Mouse (Mus musculus): ENCODE measurements around the gene Yju2. TPM values are rescaled to one million over a fixed set of nuclear protein-coding genes. Genes with fewer than 3 reads are reported as not detected.

Gene Yju2
- polyA plus RNA-seq, 1 experiment = 7.2 TPM

DNA sequence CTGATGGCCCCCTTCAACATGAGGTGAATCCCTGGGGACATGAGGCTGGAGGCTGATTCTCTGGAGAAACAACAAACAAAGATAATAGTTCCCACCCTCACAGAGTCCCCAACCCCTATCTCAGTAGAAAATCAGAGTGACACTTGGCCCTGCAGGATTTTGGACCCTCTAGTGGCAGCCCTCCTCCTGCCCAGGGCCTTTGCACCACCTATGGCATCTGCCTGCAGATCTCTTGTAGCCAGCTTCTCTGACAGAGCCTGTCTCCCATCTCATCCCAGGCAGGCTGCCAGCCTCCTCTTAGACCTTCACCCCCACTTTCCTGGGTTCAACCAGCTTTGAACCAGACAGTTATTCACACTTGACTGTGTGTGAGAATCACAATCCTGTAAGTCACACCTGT is 1.9 kb downstream of the Yju2 start:
- H3K27me3 ChIP-seq (replicated peaks; ENCODE audit: control insufficient read depth, insufficient read depth, low read length) = no peaks in the 10 kb centered on the region
- TF ChIP-seq POLR2A (IDR thresholded peaks at IDR 0.05; ENCODE audit: low read depth, low read length) = no peak
- no peak for TF ChIP-seq CTCF (conservative IDR thresholded peaks at IDR 0.05; ENCODE audit: insufficient read depth, insufficient read length, low read depth, low read length)
- H3K4me1 ChIP-seq (ENCODE audit: control insufficient read depth, insufficient read depth, low read length) = peaks cover 10% of the 10 kb centered on the region; the same call in 1 of the 2 replicates
- no peak overlapping the region for H3K27ac ChIP-seq (ENCODE audit: insufficient read depth, low read depth, low read length)
- no peak overlapping the region for H3K4me3 ChIP-seq (ENCODE audit: insufficient read depth, low read depth, low read length)
- DNase-seq = no peak
- H3K36me3 ChIP-seq (ENCODE audit: control insufficient read depth, insufficient read depth, low read length) = no peaks in the 10 kb centered on the region

DNA sequence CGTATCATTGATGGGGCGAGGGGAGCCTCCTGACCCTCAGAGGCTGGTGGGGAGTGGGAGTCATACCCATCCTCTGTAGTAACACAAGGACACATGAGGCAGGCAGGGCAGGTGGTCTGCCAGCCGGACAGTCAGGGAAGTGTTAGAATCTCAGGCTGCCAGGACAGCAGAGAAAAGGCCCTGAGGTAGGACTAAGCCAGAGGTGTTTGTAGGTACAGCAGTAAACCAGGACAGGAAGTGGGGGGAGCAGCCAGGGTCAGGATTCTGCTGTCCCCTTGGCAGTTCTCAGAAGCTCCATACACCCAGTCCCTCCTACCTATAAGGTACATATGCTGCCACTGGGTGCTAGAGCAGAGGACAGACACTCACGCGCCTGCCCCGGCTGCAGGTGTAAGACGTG is 2.7 kb downstream of the Yju2 start:
- 94% methylated on average over 7 of the region's 7 CpGs for WGBS
- Histone ChIP-seq H3K27me3 (replicated peaks; ENCODE audit: control insufficient read depth, insufficient read depth, low read length) (no peaks in the 10 kb centered on the region), H3K27ac (ENCODE audit: insufficient read depth, low read depth, low read length) (no peak overlapping the region), H3K4me3 (ENCODE audit: insufficient read depth, low read depth, low read length) (no peak overlapping the region), H3K4me1 (ENCODE audit: control insufficient read depth, insufficient read depth, low read length) (peaks cover 6% of the 10 kb centered on the region; the same call in 1 of the 2 replicates), H3K36me3 (ENCODE audit: control insufficient read depth, insufficient read depth, low read length) (no peaks in the 10 kb centered on the region)
- TF ChIP-seq CTCF (conservative IDR thresholded peaks at IDR 0.05; ENCODE audit: insufficient read depth, insufficient read length, low read depth, low read length) (no peak), POLR2A (IDR thresholded peaks at IDR 0.05; ENCODE audit: low read depth, low read length) (no peak)
- no peak for DNase-seq

DNA sequence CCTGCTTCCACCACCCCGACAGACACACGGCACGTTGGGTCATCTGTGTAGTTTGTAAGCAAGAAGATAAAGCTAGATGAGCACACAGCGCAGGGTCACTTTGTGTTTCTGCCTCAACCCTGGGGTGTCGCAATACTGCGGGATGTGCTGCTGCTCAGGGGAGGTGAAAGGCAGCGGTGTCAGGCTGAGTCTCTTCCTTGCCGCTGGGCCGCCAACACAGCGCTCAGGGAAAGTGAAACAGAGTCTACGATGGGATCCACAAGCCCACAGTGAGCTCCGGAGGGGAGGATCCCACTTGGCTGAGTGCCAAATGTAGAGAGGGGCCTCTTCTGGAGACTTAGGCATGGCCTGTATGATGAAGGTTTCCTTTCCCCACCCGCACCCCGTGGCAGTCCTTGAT is 4.3 kb downstream of the Yju2 start:
- Histone ChIP-seq H3K4me1 (ENCODE audit: control insufficient read depth, insufficient read depth, low read length) (peaks cover 6% of the 10 kb centered on the region; the same call in 1 of the 2 replicates), H3K27me3 (replicated peaks; ENCODE audit: control insufficient read depth, insufficient read depth, low read length) (no peaks in the 10 kb centered on the region), H3K4me3 (ENCODE audit: insufficient read depth, low read depth, low read length) (no peak overlapping the region), H3K36me3 (ENCODE audit: control insufficient read depth, insufficient read depth, low read length) (no peaks in the 10 kb centered on the region), H3K27ac (ENCODE audit: insufficient read depth, low read depth, low read length) (no peak overlapping the region)
- 75% methylated on average over 14 of the region's 14 CpGs for WGBS
- no peak for TF ChIP-seq CTCF (conservative IDR thresholded peaks at IDR 0.05; ENCODE audit: insufficient read depth, insufficient read length, low read depth, low read length)
- TF ChIP-seq POLR2A (IDR thresholded peaks at IDR 0.05; ENCODE audit: low read depth, low read length) = no peak
- DNase-seq = no peak

DNA sequence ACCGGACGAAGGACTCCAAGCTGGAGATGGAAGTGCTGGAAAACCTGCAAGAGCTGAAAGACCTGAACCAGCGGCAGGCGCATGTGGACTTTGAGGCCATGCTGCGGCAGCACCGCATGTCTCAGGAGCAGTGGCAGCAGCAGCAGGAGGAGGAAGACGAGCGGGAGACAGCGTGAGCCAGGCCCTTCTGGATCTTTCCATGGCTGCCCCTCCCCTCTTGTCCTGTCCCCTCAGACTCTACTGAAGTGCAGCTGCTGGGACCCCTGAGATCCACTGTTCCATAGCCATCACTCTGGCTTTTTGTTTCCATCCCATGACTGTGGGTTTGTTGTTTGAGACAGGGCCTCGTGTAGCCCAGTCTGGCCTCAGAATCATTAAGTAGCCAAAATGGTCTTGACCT is 5.6 kb downstream of the Yju2 start:
- DNase-seq = no peak

DNA sequence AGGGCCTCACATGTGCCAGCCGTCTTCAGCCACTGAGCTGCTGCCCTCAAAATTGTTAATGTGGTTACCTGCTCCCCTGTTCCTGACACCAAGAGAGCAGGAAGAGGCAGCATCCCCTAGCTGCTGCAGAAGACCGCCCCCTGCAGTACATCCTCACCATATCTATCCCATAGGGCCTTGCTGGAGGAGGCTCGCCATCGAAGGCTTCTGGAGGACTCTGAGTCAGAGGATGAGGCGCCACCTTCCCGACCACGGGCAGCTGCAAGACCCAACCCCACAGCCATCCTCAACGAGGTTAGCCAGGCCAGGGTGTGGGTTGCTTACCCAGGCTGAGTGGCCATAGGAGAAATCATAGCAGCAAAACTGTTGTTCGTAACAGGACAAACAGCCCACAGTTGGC is 6.1 kb downstream of the Yju2 start:
- DNase-seq = no peak
- Histone ChIP-seq H3K4me1 (ENCODE audit: control insufficient read depth, insufficient read depth, low read length) (peaks cover 6% of the 10 kb centered on the region; the same call in 1 of the 2 replicates), H3K36me3 (ENCODE audit: control insufficient read depth, insufficient read depth, low read length) (no peaks in the 10 kb centered on the region), H3K4me3 (ENCODE audit: insufficient read depth, low read depth, low read length) (no peak overlapping the region), H3K27ac (ENCODE audit: insufficient read depth, low read depth, low read length) (no peak overlapping the region), H3K27me3 (replicated peaks; ENCODE audit: control insufficient read depth, insufficient read depth, low read length) (no peaks in the 10 kb centered on the region)
- 75% methylated on average over 9 of the region's 9 CpGs for WGBS
- TF ChIP-seq CTCF (conservative IDR thresholded peaks at IDR 0.05; ENCODE audit: insufficient read depth, insufficient read length, low read depth, low read length) = no peak
- TF ChIP-seq POLR2A (IDR thresholded peaks at IDR 0.05; ENCODE audit: low read depth, low read length) = no peak

More for the DNA sequence above, 5.6 kb downstream of the Yju2 start:
- H3K36me3 ChIP-seq (ENCODE audit: control insufficient read depth, insufficient read depth, low read length) = no peaks in the 10 kb centered on the region
- no peaks in the 10 kb centered on the region for H3K27me3 ChIP-seq (replicated peaks; ENCODE audit: control insufficient read depth, insufficient read depth, low read length)
- TF ChIP-seq POLR2A (IDR thresholded peaks at IDR 0.05; ENCODE audit: low read depth, low read length) (no peak), CTCF (conservative IDR thresholded peaks at IDR 0.05; ENCODE audit: insufficient read depth, insufficient read length, low read depth, low read length) (no peak)
- H3K4me3 ChIP-seq (ENCODE audit: insufficient read depth, low read depth, low read length) = no peak overlapping the region
- WGBS = 86% methylated on average over 10 of the region's 10 CpGs
- no peak overlapping the region for H3K27ac ChIP-seq (ENCODE audit: insufficient read depth, low read depth, low read length)
- H3K4me1 ChIP-seq (ENCODE audit: control insufficient read depth, insufficient read depth, low read length) = peaks cover 6% of the 10 kb centered on the region; the same call in 1 of the 2 replicates

DNA sequence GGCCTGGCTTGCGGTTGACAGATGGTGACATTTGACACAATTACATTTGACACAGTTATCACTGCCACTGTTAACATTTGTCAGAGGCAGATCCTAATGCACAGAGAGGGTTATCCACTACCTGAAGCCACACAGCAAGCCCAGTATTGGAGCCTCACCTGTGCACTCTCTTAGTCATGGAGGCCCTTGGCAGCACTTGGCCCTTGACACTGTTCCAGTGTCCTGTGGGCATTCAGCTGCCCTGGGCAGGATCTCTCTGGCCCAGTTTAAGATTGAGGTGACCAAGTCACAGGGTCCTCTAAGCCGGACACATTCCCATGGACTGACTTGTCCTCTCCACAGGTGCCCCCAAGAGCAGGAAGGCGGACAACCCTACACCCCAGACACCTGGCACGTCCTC is 8.3 kb downstream of the Yju2 start:
- no peak for TF ChIP-seq CTCF (conservative IDR thresholded peaks at IDR 0.05; ENCODE audit: insufficient read depth, insufficient read length, low read depth, low read length)
- no peak for TF ChIP-seq POLR2A (IDR thresholded peaks at IDR 0.05; ENCODE audit: low read depth, low read length)
- Histone ChIP-seq H3K27ac (ENCODE audit: insufficient read depth, low read depth, low read length) (no peak overlapping the region), H3K4me1 (ENCODE audit: control insufficient read depth, insufficient read depth, low read length) (peaks cover 7% of the 10 kb centered on the region; the same call in 1 of the 2 replicates), H3K36me3 (ENCODE audit: control insufficient read depth, insufficient read depth, low read length) (no peaks in the 10 kb centered on the region), H3K27me3 (replicated peaks; ENCODE audit: control insufficient read depth, insufficient read depth, low read length) (no peaks in the 10 kb centered on the region), H3K4me3 (ENCODE audit: insufficient read depth, low read depth, low read length) (no peak overlapping the region)
- WGBS = 87% methylated on average over 4 of the region's 4 CpGs
- no peak for DNase-seq

DNA sequence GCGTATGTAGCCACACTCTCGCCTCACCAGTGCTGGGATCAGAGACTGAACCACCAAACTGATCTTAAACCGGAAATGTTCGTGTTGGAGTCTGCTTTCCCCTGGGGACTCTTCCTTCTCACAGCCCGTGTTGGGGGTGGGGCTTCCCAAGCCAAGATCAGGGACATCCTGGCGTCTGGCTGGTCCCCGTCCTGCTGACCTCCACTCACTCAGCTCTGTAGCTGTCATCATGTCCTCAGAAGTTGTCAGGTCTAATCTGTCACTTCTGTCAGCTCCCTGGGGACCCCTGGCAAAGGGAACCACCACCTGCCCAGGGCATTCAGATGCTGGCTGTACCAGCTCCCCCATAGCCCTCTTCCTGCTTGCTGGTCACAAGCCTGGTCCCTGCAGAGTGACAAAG is 9.3 kb downstream of the Yju2 start:
- H3K36me3 ChIP-seq (ENCODE audit: control insufficient read depth, insufficient read depth, low read length) = no peaks in the 10 kb centered on the region
- DNase-seq = peak; percentile 60
- peaks cover 7% of the 10 kb centered on the region; the same call in 1 of the 2 replicates for H3K4me1 ChIP-seq (ENCODE audit: control insufficient read depth, insufficient read depth, low read length)
- no peak overlapping the region for H3K27ac ChIP-seq (ENCODE audit: insufficient read depth, low read depth, low read length)
- H3K27me3 ChIP-seq (replicated peaks; ENCODE audit: control insufficient read depth, insufficient read depth, low read length) = no peaks in the 10 kb centered on the region
- 60% methylated on average over 7 of the region's 7 CpGs for WGBS
- H3K4me3 ChIP-seq (ENCODE audit: insufficient read depth, low read depth, low read length) = no peak overlapping the region
- TF ChIP-seq CTCF (conservative IDR thresholded peaks at IDR 0.05; ENCODE audit: insufficient read depth, insufficient read length, low read depth, low read length) (no peak), POLR2A (IDR thresholded peaks at IDR 0.05; ENCODE audit: low read depth, low read length) (no peak)
